Mouse (Mus musculus): ENCODE data around the gene Coro2b. TPM values are rescaled to one million over a fixed set of nuclear protein-coding genes. Genes with fewer than 3 reads are reported as not detected.

Coro2b gene
- polyA plus RNA-seq, 1 experiment from 2014 or later: 32.5 TPM

DNA sequence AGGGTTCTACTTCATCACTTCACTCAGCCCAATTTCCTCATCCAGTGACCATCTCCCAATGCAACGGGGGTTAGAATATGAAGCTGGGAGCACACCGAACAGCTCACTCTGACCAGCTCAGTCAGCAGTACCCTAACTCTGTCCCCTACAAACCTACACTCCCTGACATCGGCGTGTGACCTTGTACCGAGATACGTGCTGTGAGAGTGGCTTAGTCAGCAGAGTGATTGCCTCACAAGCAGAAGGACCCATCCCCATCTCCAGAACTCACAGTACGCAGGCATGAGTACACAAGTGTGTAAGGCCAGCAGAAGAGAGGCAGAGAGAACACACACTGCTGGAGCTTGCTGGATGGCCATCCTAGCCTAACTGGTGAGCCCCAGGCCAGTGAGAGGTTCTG lies 21.7 kb downstream of the Coro2b start:
- peaks cover 40% of the 10 kb centered on the region for H3K4me1 ChIP-seq (ENCODE audit: control insufficient read depth, insufficient read depth, low read length)
- 94% methylated on average over 7 of the region's 7 CpGs for WGBS

DNA sequence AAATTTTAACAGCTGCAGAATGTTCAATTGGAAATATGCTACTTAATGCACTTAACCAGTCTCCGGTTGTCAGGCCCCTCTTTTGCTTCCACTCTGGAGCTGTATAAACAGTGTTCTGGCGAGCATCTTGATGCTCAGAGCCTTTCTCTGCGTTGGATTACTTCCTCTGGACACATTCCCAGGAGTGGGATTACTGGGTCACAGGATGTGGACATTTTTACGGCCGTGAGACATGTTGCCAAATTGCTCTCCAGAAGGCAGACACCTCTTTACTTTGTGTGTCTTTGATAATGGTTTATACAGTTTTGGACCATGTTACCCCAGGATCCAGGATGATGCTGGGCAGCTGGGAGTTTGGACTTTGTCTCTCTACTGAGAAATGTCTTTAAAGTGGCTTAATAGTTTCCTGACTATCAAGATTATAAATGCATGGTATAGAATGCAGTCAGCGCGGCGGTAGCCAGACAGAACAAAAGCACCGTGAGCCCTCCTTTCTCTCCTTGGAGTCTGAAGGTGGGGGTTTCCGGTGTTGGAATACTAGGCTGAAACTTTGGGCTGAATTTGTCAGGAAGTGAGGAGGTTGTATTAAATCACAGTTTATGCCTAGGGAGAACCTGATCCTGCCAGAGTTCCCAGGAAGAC lies 23.2 kb downstream of the Coro2b start:
- H3K9ac ChIP-seq (replicated peaks; ENCODE audit: low read depth, low read length): no peak overlapping the region
- 36% methylated on average over 10 of the region's 10 CpGs for WGBS
- peak overlapping the region; percentile 56 for H3K27ac ChIP-seq (ENCODE audit: low read depth, low read length)
- no peaks in the 10 kb centered on the region for H3K9me3 ChIP-seq (ENCODE audit: control insufficient read depth, low read length)
- H3K4me3 ChIP-seq (ENCODE audit: low read depth, low read length): no peak overlapping the region
- no peak overlapping the region for H3K4me2 ChIP-seq (ENCODE audit: low read depth, low read length)
- H3K4me1 ChIP-seq (ENCODE audit: control insufficient read depth, insufficient read depth, low read length): peaks cover 37% of the 10 kb centered on the region
- no peaks in the 10 kb centered on the region for H3K27me3 ChIP-seq (ENCODE audit: control insufficient read depth, insufficient read depth, low read length)
- no peak for ATAC-seq (ENCODE audit: low read depth)
- no peaks in the 10 kb centered on the region for H3K36me3 ChIP-seq (ENCODE audit: control insufficient read depth, insufficient read depth, low read length)

More for the DNA sequence above, 21.7 kb downstream of the Coro2b start:
- no peak for ATAC-seq (ENCODE audit: low read depth)
- no peaks in the 10 kb centered on the region for H3K36me3 ChIP-seq (ENCODE audit: control insufficient read depth, insufficient read depth, low read length)
- no peak overlapping the region for H3K4me3 ChIP-seq (ENCODE audit: low read depth, low read length)
- H3K27me3 ChIP-seq (ENCODE audit: control insufficient read depth, insufficient read depth, low read length): no peaks in the 10 kb centered on the region
- H3K4me2 ChIP-seq (ENCODE audit: low read depth, low read length): no peak overlapping the region
- H3K9me3 ChIP-seq (ENCODE audit: control insufficient read depth, low read length): no peaks in the 10 kb centered on the region
- no peak overlapping the region for H3K9ac ChIP-seq (replicated peaks; ENCODE audit: low read depth, low read length)
- no peak overlapping the region for H3K27ac ChIP-seq (ENCODE audit: low read depth, low read length)

DNA sequence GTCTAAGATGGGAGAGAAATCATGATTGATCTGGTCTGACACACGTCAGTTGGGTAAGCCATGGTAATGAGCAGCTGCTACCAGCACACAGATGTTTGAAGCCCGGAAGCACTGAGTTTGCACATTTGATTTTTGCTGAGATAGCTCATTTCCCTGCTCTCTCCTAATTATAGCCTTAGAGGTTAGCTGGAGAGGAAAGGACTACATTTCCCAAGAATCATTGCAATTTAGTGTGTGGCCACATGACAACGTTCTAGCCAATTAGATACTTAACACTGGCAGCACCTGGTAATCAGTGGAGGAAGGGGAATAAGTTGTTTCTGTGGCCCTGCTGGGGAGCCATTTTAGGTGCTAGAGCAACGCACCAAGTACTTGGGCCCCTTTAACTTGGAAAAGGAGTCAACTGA lies 26.3 kb downstream of the Coro2b start:
- ATAC-seq (ENCODE audit: low read depth): peak; percentile 80
- Histone ChIP-seq H3K9ac (replicated peaks; ENCODE audit: low read depth, low read length) (no peak overlapping the region), H3K27ac (ENCODE audit: low read depth, low read length) (peak overlapping the region; percentile 0; the same call in 1 of the 2 replicates), H3K9me3 (ENCODE audit: control insufficient read depth, low read length) (no peaks in the 10 kb centered on the region), H3K4me3 (ENCODE audit: low read depth, low read length) (no peak overlapping the region), H3K36me3 (ENCODE audit: control insufficient read depth, insufficient read depth, low read length) (no peaks in the 10 kb centered on the region), H3K4me1 (ENCODE audit: control insufficient read depth, insufficient read depth, low read length) (peaks cover 21% of the 10 kb centered on the region; the same call in 1 of the 2 replicates), H3K4me2 (ENCODE audit: low read depth, low read length) (no peak overlapping the region), H3K27me3 (ENCODE audit: control insufficient read depth, insufficient read depth, low read length) (no peaks in the 10 kb centered on the region)
- 34% methylated on average over 4 of the region's 4 CpGs for WGBS

DNA sequence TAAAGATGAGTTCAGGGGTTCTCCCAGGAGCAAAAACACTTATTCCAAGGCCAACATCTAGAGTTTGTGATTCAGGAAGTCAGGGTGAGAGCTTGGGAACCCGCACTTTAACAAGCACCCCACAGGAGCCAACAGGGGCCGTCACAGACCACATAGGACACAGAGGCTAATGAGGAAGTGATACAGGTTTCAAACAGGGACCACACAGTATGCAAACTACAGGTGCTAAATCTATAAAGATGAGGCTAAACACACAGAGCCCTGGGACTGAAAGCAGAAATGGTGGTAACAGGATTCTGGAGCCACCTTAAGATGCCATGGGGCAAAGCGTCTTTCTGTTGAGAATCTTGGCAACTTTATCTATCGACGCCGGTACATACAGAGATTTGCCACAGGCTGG lies 27.2 kb downstream of the Coro2b start:
- no peak for ATAC-seq (ENCODE audit: low read depth)

DNA sequence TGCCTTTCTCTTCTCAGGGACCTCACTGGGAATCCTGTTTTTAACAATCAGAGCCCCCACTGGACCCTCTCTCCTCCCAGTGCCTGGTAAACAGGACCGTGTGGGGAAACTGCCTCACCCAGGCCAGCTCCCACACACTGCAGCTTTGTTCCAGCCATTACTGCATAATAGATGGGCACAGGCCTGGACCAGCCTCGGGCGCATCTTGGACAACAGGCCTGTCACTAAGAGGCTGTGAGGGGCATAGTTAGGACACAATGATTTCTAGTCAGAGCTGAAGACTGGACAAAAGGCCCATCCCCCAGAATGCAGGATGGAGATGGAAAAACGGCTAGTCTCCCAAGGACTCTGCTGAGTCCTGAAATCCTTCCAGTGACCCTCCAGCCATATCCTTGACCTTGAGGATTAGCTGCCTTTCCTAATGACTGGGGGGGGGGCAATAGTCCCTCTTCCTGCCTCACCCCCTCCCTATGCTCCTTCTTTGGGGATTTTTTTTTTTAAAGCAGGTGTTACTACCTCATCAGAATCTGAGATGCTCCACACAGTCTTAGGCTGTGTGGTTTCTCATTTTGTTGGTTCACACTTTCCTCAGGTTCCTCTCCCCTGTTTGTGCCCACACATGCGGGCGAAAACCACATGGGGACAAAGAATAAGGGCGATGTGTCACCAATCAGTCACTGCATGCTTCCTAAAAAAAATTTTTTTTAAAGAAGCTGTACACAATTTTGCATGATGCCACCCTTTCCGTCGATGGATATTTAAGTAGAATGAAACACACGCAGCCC lies 27.9 kb downstream of the Coro2b start:
- ATAC-seq (ENCODE audit: low read depth): peak; percentile 47; the same call in 1 of the 2 replicates
- H3K27me3 ChIP-seq (ENCODE audit: control insufficient read depth, insufficient read depth, low read length): no peaks in the 10 kb centered on the region
- 0 out of 2 replicates have a peak overlapping the region, but pooled peaks have one; percentile 16 for H3K9ac ChIP-seq (replicated peaks; ENCODE audit: low read depth, low read length)
- no peak overlapping the region for H3K4me2 ChIP-seq (ENCODE audit: low read depth, low read length)
- no peaks in the 10 kb centered on the region for H3K36me3 ChIP-seq (ENCODE audit: control insufficient read depth, insufficient read depth, low read length)
- no peaks in the 10 kb centered on the region for H3K9me3 ChIP-seq (ENCODE audit: control insufficient read depth, low read length)
- peaks cover 21% of the 10 kb centered on the region; the same call in 1 of the 2 replicates for H3K4me1 ChIP-seq (ENCODE audit: control insufficient read depth, insufficient read depth, low read length)
- WGBS: 54% methylated on average over 10 of the region's 10 CpGs
- peak overlapping the region; percentile 35 for H3K27ac ChIP-seq (ENCODE audit: low read depth, low read length)
- no peak overlapping the region for H3K4me3 ChIP-seq (ENCODE audit: low read depth, low read length)

More for the DNA sequence above, 27.2 kb downstream of the Coro2b start:
- 84% methylated on average over 6 of the region's 6 CpGs for WGBS
- Histone ChIP-seq H3K27ac (ENCODE audit: low read depth, low read length) (0 out of 2 replicates have a peak overlapping the region, but pooled peaks have one; percentile 35), H3K36me3 (ENCODE audit: control insufficient read depth, insufficient read depth, low read length) (no peaks in the 10 kb centered on the region), H3K4me3 (ENCODE audit: low read depth, low read length) (no peak overlapping the region), H3K9ac (replicated peaks; ENCODE audit: low read depth, low read length) (no peak overlapping the region), H3K4me1 (ENCODE audit: control insufficient read depth, insufficient read depth, low read length) (peaks cover 21% of the 10 kb centered on the region; the same call in 1 of the 2 replicates), H3K27me3 (ENCODE audit: control insufficient read depth, insufficient read depth, low read length) (no peaks in the 10 kb centered on the region), H3K9me3 (ENCODE audit: control insufficient read depth, low read length) (no peaks in the 10 kb centered on the region), H3K4me2 (ENCODE audit: low read depth, low read length) (no peak overlapping the region)

DNA sequence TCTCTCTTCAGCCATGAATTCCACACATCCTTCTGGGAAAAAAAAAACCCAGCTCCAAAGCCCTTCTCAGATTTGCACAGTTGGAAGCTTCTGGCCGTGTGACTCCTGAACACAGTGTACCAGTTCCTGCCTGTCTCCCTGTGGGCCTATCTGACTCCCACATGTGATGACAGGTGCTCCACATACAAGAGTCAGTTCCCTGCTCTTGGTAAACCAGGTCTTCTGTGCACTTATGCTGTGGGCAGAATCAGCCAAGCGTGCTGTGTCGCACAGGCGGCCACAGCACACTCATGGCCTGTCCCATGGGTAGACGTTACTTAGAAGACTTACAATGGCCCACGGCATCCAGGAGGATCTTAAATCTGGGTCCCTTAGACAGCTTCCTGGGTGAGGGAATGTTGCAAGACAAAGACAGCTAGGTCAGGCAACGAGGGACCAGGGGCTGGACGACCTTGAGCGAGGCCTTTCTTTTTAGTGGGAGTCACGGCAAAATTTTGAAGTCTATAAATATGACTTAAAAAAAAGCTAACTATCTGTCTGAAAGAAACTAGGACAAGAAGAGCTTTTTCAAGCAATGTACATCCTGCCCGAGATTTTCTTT lies 30.3 kb downstream of the Coro2b start:
- no peak overlapping the region for H3K4me2 ChIP-seq (ENCODE audit: low read depth, low read length)
- no peak overlapping the region for H3K9ac ChIP-seq (replicated peaks; ENCODE audit: low read depth, low read length)
- peaks cover 15% of the 10 kb centered on the region; the same call in 1 of the 2 replicates for H3K4me1 ChIP-seq (ENCODE audit: control insufficient read depth, insufficient read depth, low read length)
- no peaks in the 10 kb centered on the region for H3K36me3 ChIP-seq (ENCODE audit: control insufficient read depth, insufficient read depth, low read length)
- H3K27ac ChIP-seq (ENCODE audit: low read depth, low read length): no peak overlapping the region
- no peak for ATAC-seq (ENCODE audit: low read depth)
- H3K9me3 ChIP-seq (ENCODE audit: control insufficient read depth, low read length): no peaks in the 10 kb centered on the region
- no peaks in the 10 kb centered on the region for H3K27me3 ChIP-seq (ENCODE audit: control insufficient read depth, insufficient read depth, low read length)
- 52% methylated on average over 11 of the region's 11 CpGs for WGBS
- no peak overlapping the region for H3K4me3 ChIP-seq (ENCODE audit: low read depth, low read length)

DNA sequence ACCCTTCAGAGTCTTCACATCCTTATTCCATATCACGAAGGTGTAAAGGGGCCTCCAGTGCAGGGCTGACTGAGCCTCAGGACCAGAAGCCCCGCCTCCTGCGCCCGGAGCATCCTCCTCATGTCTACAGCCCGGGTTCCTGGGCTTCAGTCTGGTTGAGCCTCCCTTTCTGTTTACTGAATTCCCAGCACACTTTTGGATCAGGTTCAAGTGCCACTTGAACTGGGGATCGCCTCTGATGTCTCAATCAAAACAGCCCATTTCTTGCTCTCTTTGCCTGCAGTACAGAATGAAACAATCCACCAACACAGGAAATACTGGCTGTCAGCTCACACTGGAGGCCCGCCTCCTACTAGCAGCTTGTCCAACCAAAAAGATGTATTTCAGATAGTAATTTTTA lies 32.7 kb downstream of the Coro2b start:
- WGBS: 68% methylated on average over 7 of the region's 7 CpGs
- H3K4me3 ChIP-seq (ENCODE audit: low read depth, low read length): no peak overlapping the region
- ATAC-seq (ENCODE audit: low read depth): no peak
- H3K4me2 ChIP-seq (ENCODE audit: low read depth, low read length): no peak overlapping the region
- H3K27me3 ChIP-seq (ENCODE audit: control insufficient read depth, insufficient read depth, low read length): no peaks in the 10 kb centered on the region
- no peaks in the 10 kb centered on the region for H3K36me3 ChIP-seq (ENCODE audit: control insufficient read depth, insufficient read depth, low read length)
- H3K4me1 ChIP-seq (ENCODE audit: control insufficient read depth, insufficient read depth, low read length): peaks cover 5% of the 10 kb centered on the region; the same call in 1 of the 2 replicates
- no peak overlapping the region for H3K27ac ChIP-seq (ENCODE audit: low read depth, low read length)
- H3K9me3 ChIP-seq (ENCODE audit: control insufficient read depth, low read length): no peaks in the 10 kb centered on the region
- H3K9ac ChIP-seq (replicated peaks; ENCODE audit: low read depth, low read length): no peak overlapping the region

DNA sequence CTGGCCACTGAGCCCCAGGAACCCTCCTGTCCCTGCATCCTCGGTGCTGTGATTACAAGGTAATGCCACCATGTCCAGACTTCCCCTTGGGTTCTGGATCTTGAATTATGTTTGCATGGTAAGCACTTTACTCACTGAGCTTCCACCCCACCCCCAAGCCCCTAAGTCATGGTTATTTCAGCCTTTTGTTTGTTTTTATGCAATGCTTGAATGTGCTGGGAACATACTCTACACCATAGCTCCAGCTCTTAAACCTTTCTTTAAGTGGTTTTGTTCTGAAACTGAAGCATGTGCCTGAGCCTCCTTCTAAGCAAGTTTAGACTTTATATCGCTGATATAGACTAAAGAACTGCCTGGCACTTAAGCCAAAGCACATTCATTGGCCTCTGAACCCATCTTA lies 34.5 kb downstream of the Coro2b start:
- no peak overlapping the region for H3K9ac ChIP-seq (replicated peaks; ENCODE audit: low read depth, low read length)
- 63% methylated on average over 2 of the region's 2 CpGs for WGBS
- H3K4me3 ChIP-seq (ENCODE audit: low read depth, low read length): no peak overlapping the region
- H3K27me3 ChIP-seq (ENCODE audit: control insufficient read depth, insufficient read depth, low read length): no peaks in the 10 kb centered on the region
- ATAC-seq (ENCODE audit: low read depth): no peak
- no peak overlapping the region for H3K4me2 ChIP-seq (ENCODE audit: low read depth, low read length)
- H3K9me3 ChIP-seq (ENCODE audit: control insufficient read depth, low read length): no peaks in the 10 kb centered on the region
- H3K36me3 ChIP-seq (ENCODE audit: control insufficient read depth, insufficient read depth, low read length): no peaks in the 10 kb centered on the region
- no peak overlapping the region for H3K27ac ChIP-seq (ENCODE audit: low read depth, low read length)
- peaks cover 4% of the 10 kb centered on the region; the same call in 1 of the 2 replicates for H3K4me1 ChIP-seq (ENCODE audit: control insufficient read depth, insufficient read depth, low read length)

DNA sequence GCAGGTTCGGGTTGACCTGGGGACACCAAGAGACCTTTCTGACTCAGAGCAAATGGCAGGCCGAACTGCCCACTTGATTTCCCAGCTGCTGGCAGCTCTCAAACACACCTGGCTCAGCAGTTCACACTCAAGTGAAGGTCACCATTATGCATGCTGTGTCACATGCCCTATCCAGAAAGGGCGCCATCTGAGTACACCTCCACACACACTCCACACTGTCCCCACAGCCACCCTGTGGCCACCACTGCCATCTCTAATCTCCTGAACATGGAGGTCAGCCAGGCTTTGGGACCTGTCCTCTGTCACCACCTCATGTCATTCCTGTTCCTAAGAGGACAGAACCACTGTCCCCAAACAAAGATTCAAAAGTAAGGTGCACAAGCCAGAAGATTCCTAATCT lies 35.3 kb downstream of the Coro2b start:
- Histone ChIP-seq H3K27ac (ENCODE audit: low read depth, low read length) (no peak overlapping the region), H3K27me3 (ENCODE audit: control insufficient read depth, insufficient read depth, low read length) (no peaks in the 10 kb centered on the region), H3K4me1 (ENCODE audit: control insufficient read depth, insufficient read depth, low read length) (peaks cover 4% of the 10 kb centered on the region; the same call in 1 of the 2 replicates), H3K4me3 (ENCODE audit: low read depth, low read length) (no peak overlapping the region), H3K36me3 (ENCODE audit: control insufficient read depth, insufficient read depth, low read length) (no peaks in the 10 kb centered on the region), H3K9me3 (ENCODE audit: control insufficient read depth, low read length) (no peaks in the 10 kb centered on the region), H3K9ac (replicated peaks; ENCODE audit: low read depth, low read length) (no peak overlapping the region), H3K4me2 (ENCODE audit: low read depth, low read length) (no peak overlapping the region)
- 91% methylated on average over 3 of the region's 3 CpGs for WGBS
- ATAC-seq (ENCODE audit: low read depth): no peak
